Mouse (Mus musculus): ENCODE results near the gene Llgl1.

DNA sequence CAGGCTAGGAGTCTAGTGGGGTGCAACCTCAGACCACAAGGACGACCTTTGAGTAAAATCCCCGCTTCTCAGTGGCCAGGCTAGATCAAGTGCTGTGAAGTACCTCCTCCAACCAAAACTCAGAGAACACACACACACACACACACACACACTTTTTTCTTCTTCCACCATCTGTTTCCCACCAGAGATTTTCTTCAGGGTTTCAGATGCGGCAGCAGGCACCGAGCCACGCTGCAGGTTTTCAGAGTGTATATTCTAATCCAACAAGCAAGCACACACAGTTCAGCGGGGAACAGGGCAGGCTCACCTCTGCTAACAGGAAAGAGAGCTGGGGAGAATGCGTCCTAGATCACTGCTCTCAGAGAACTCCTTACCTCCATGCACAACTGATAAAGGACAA, 56.0 kb downstream of the Llgl1 start:
- no peak for TF ChIP-seq POLR2A (IDR thresholded peaks at IDR 0.05; ENCODE audit: borderline replicate concordance, extremely low read depth, insufficient read depth, insufficient read length, poor library complexity, severe bottlenecking)
- TF ChIP-seq CTCF (IDR thresholded peaks at IDR 0.05; ENCODE audit: borderline replicate concordance, extremely low read depth, insufficient read depth, insufficient read length) = no peak
